Mouse (Mus musculus): ENCODE data around the gene Klhl26.
A peak's percentile ranks its signal among the peaks of the same experiment; 100 is the strongest.

Klhl26 gene

DNA sequence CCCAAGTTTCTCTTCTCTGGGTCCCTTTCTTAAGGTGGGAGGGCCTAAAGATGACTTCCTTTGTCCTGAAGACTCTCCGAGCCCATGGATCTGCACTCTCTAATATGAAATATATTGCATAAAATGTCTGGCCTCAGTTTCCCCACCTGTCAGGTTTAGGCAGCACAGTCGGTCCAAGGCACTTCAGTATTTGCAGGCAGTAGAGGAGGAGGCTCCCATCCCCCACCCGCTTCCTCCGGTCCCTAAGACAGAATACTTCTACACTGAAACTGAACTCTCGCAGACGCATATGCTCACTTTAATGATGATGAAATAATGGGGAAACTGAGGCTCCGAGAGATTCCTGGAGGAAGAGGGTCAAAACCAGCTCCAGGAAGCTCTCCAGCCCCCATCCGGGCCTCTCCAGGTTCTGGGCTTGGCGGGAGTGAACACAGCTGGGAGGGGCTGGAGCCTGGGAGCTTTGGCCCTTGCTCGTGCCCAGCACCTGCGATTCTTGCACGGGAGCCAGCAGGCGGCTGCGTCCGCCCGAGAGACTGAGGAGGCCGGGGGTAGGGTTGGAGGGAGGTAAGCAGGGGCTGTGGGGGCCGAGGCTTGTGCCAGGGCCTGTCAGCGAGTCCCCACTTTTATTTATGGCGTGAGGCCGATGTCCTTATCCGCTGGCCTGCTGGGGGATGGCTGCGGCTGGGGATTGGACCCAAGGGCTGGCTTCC is 25.2 kb upstream of the Klhl26 start:
- no peak for DNase-seq (ENCODE audit: low spot score in 2 of 2)

DNA sequence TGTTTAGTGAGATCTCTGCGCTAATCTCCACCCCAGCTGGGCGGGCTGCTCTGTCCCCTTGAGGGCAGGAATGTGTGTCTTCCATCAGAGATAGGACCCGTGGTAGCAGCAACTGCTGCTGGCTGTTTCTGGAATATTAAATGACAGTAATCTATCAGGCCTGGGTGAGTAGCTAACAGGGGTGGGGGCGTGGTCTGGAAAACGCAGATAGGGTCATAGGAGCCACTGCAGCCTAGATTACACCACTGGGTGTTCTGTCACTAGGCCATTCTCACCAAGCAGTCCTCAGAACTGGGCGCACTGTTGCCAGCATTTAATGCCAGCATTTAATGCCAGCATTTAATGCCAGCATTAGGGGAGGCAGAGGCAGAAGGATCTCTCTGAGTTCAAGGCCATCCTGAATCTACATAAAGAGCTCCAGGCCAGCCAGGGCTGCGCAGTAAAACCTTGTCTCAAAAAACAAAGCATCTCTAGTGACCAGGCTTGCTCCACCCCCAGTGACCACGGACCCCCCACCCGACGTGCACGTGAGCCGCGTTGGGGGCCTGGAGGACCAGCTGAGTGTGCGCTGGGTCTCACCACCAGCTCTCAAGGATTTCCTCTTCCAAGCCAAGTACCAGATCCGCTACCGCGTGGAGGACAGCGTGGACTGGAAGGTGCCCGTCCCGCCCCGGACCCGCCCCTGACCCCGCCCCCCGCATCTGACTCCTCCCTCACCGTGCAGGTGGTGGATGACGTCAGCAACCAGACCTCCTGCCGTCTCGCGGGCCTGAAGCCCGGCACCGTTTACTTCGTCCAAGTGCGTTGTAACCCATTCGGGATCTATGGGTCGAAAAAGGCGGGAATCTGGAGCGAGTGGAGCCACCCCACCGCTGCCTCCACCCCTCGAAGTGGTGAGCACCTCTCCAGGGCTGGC is 23.9 kb upstream of the Klhl26 start:
- peak in 1 of 2 experiments; percentile 77 for DNase-seq (ENCODE audit: low spot score in 2 of 2)

DNA sequence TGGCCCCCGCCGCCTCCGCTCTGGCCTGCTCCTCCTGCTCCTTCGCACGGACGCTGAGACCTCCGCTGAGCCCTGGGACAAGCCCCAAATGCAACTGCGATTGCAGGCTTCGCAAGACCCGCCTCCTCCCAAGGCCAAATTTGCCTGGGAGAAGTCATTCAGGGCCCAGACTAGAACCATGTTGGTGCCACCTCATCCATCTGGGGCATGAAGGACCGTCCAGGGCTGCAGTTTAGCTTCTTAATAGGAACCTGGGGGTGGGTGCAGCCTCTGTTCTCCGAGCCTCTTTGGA is 18.9 kb upstream of the Klhl26 start:
- DNase-seq (ENCODE audit: low spot score in 2 of 2) = no peak

DNA sequence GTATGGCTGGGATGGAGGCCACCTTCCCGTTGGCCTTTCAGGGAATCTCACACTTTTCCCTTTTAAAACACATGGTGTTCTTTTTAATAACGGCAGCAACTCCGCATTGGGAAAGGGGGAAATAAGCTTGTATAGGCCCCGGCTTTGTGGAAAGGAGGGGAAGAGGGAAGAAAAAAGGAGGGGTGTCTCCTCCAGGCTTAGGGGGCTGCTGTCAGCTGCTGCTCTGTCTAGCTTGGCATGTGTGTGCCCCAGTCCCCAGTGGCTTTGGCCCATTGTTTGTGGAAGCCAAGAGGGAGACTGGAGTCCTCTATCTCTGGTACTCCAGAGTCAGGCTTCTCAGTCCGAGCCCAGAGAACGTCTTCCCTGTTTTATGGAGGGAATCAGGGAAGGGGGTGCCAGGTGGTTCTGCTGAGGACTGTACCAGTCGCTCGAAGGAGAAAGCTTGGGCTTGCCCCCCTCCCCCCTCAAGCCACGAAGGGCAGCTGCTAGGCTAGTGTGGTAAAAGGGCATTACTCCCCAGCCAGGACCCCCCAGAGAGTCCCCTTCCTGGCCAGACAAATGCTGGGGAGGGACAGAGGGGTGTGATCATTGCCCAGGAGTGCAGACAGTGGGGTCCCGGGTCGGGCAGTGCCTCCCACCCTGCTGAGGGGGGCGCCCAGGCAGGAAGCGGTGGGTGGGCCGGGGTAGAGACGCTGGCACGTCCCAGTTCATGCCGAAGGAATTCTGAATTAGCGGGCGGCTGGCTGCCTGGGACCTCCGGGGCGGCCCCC is 18.4 kb upstream of the Klhl26 start:
- no peak for DNase-seq (ENCODE audit: low spot score in 2 of 2)

DNA sequence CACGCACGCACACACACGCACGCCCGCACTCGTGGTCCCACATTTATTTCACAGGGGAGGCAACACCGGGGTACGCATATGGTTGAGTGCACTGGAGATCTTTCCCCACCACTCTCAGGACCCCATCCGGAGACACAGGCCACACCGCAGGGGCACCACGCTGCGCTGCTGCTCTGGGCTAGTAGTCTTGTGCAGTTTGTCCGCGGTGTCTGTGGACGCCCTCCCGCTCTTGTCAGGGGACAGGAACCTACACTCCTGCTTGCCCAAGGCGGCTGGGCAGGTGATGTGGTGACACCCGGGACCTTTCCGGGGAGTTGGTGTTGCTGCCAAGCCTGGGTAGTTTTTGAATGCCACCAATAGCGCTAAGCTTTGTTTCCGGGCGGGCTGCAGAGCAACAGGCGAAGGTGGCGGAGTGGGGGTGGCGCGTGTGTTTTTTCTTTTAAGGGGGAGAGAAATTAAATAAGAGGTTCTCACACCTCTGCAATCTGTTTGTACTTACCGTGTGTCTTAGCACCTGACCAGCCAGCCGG is 17.7 kb upstream of the Klhl26 start:
- peak in 1 of 2 experiments; percentile 16 for DNase-seq (ENCODE audit: low spot score in 2 of 2)

DNA sequence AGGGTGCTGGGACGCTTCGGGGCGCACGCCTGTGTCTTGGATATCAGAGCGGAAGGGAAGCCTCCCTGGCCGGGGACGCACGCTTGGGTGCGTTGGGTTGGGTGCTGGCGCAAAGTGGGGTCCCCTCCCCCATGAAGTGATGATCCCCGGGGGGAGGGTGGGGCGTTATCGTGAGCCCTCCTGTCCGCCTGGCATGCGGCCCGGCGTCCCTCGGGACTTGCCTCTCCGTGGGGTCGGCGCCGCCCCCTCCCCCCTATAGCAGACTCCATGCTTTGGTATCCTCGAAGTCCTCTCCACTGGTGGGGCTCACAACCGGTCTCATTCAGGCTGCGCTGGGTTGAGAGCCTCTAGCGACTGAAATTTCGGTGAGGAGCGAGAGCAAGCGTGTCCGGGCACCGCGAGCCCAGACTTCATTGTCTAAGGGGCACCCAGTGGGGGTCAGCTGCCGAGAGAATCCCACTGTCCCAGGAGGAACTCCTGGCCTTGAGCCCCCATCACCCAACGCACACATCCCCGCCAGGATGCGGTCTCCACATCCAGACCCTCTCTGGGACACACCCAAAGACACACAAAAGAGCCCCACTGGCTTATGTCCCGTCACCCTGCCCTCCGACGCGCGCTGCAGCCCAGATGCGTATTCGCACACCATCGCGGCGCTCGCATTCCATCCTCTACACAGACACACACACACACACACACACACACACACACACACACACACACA is 17.1 kb upstream of the Klhl26 start:
- DNase-seq (ENCODE audit: low spot score in 2 of 2) = peak in 1 of 2 experiments; percentile 9

DNA sequence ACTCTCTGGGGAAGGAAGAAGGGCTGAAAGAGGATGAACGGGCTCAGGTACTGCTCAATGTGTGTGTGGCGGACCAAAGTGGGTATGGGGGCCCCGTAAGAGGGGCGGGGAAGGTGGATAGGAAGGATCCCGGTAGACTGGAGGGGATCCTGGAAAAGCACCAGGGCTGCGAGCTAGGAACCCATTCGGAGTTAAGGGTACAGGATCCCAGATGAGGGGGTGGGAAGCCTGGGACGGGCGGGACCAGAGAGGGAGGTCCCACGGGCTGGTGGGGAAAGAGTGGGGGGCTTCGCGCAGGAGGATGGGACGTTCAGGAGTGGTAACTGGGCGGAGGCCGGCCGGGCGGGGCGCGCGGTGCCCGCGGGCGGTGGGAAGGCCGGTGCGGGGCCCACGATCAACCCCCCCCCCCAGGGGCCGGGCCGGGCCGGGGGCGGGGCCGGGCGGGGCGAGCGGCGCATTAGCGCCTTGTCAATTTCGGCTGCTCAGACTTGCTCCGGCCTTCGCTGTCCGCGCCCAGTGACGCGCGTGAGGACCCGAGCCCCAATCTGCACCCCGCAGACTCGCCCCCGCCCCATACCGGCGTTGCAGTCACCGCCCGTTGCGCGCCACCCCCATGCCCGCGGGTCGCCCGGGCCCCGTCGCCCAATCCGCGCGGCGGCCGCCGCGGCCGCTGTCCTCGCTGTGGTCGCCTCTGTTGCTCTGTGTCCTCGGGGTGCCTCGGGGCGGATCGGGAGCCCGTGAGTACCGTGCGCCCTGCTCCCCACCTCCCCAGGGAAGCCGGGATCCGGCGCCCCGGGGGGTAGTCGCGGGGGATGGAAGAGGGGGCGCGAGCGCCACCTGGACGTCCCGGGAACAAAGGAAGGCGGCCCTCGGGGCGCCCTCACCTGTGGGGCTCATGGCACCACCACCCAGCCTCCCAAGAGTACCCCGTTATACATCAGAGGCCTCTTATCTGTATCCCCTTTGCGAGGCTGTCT is 16.2 kb upstream of the Klhl26 start, which contains the start of gene Crlf1:
Gene Crlf1 (plus strand): TSS at position 495 of the 977 bp plus-strand sequence.
- no peak for DNase-seq (ENCODE audit: low spot score in 2 of 2)

DNA sequence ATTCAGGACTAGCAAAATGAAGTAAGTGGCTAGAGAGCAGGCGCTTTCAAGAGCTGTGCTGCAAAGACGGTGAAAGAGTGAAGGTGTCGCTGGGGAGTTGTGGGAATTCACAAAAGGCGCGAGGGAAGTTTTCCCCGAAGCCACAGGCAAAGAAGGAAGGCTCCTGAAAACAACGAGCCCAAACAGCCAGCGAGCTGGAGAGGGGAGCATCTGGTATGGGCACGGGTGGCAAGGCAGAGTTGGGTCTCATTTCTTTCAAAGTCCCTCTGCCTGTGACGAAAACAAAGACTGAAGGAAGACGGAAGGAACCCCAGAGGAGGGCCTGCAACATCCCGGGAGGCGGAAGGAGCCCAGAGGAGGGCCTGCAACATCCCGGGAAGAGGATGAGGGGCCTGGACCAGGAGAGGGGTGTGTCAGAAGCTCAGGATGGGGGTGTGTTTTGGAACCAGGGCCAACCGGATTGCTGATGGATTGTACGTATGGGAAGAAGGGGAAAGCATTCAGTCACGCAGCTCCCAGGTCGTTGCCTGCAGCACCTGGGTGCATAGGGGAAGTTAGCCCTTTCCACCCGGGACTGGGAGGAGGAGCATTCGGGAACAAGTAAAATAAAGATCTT is 14.2 kb upstream of the Klhl26 start:
- no peak for DNase-seq (ENCODE audit: low spot score in 2 of 2)

DNA sequence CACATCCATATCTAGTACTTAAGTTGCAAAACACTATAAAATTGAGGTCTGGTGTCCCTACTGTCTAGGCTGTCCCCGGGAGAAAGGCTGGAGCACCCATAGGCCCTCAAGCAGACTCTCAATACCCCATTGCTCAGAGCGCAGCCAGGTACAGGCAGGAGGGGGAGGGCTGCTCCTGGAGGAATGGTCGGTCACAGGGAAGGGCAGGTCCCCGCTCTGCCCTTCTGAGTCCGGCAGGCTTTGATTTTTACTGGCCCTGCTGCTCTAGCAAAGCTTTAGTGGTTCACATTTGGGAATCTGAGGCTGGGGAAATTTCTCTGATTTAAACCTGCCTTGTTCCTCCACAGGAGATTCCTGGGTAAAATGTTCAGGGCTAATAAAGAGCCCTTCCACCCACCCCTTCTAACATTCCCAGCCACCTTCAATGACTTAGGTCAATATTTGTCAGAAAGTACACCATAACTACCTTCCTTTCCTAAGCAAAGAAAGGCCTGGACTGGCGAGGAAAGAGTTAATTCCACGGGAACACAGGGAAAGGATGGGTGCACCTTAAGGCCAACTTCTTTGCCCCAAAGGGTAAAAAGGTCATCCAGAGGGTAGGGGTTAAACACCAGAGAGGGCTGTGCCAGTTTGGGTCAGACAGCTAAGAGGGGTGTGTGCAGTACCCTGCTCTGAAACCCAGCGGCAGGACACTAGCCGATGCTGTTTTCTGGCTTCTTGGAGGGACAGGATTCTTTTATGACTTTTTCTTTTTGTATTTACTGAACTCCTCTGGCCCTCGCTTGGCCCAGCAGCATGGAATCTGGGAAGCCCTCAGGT is 13.5 kb upstream of the Klhl26 start:
- DNase-seq (ENCODE audit: low spot score in 2 of 2) = no peak

DNA sequence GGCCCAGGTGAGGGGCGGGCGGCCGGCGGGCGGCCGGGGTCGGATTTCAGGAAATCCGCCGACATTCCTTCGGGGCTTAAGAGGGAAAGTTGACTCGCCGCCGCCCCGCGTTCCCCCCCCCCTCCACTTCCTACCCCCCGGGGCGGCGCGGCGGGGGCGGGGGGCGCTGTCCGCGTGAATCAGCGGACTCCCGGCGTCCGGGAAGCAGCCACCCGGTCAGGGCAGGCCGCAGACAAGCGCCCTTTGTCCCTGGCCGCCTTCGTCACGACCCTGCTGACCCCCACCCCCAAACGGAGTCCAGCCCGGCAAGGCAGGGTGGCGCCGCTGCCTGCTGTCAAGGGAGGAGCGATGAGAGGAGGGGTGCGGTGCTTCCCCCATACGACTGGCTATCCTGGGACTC is 12.8 kb upstream of the Klhl26 start:
- no peak for DNase-seq (ENCODE audit: low spot score in 2 of 2)

DNA sequence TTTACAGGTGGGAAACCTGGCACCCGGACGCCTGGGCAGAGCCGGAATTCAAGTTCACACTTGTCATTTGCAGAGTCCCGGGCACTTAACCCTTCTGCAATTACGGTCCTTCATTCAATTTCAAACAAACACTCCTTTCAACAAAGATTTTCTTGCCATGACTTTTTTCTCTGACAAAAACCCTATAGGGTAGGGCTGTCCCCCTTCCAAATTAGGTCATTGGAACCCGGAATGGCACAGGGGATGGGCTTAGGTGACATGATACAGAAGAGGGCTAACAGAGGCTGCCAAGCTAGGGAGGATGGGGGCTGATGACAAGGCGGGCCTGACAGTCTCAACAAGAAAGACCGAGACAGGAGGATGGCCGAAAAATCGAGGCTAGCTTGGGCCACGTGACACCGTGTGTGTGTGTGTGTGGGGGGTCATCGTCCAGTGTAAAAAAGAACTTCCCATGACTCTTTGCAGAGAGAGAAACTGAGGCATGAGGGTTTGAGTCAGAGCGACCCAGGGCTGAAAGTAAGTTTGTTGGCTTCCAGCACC is 12.2 kb upstream of the Klhl26 start:
- no peak for DNase-seq (ENCODE audit: low spot score in 2 of 2)

DNA sequence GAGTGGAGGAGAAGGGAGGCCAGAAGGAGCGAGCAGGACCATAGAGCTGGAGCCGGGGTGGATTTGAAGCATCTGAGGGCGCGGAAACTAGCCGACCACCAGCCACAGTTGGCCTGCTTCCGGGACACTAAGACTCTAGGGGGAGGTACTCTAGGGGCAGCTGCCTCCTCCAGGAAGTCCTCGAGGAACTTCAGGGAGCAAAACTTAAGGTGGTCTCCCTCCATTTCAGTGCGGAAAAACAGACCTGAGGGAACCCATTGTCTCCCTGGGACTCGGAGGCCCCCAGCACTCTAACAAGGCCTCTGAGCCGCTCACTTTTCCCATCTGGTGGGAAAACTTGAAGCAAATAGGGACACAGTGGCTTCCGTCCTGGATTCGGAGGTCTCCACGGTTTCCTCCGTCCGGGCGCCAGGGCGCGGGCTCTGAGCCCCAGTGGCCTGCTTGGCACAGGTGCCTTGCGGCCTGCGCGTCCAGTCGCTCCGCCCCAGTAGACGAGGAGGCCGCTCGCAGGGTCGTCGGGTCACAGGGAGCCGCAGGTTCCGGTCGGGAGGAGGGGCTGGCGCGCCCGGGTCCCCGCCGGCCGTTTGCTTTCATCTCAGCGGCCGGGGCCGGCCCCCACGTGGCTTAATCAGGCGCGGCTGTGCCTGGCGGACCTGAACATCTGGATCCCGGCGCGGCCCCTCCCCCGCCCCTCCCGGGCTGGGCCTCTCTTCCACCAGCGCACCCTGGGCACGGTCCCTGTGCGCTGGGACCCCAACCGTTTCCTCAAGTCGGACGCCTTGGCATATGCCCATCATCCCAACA is 11.4 kb upstream of the Klhl26 start:
- DNase-seq (ENCODE audit: low spot score in 2 of 2) = no peak

DNA sequence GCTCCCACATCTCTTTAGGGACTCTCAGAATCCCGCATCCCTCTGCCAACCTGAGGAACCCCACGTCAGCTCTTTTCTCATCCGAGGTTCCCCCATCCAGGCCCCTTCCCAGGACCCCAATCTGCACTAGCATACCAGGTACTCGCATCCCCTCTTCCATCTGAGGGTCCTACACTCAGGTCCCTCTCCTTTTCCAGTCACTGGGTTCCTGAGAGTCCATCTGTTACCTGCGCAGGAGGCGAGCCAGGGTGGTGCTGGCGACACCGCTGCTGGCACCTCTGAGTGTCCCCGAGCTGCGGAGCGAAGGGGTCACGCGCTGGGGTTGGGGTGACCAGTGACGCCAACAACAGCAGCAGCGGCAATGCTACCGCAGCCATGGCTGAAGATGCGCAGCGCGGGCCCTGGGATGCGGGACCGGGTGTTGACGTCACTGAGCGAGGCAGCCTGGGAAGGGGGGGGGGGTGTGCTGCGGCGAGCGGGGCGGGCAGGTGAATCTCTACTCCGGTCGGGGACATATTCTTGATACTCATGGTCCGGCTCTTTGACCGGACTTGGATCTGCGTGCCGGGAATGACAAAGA is 10.3 kb upstream of the Klhl26 start, which contains the start of gene Tmem59l:
Gene Tmem59l (minus strand): TSS at position 418 of the 580 bp plus-strand sequence.
- no peak for DNase-seq (ENCODE audit: low spot score in 2 of 2)

DNA sequence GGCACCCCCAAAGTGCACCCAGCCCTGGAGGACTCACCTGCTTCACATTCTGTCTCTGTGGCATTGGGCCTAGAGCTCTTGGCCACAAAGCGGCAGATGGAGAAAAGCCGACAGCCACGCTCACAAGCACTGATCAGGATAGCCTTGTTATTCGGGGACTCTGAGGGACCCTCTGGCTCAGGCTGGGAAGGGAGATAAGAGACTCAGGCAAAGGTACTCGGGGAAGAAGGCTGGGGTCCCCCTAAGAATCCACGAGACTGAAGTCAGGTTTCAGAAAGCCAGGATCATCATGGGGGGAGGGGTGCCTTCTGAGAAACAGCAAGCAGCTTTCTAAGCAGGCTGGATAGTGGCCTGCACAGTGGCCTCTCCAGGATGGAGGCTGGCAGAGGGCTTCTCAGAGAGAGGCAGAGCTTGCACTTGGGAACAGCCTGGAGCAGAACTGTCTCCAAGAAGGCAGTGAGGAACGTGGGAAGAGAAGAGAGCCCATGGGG is 9.5 kb upstream of the Klhl26 start:
- no peak for DNase-seq (ENCODE audit: low spot score in 2 of 2)

DNA sequence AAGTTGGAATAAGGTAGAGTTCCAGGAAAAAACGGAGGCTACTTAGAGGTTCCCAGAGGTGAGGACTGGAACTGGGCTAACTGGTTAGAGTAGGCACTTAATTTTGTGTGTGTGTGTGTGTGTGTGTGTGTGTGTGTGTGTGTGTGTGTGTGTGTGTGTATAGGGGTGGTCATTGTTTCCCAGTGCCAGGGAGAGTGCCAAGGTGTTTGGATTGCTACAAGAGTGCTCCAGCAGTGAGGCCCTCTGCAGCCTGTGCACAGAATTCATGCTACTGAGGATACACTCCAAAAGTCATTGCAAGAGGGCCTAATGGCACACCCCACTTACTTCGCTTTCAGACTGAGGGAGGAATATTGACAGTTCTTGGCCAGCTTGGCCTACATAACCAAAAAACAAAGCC is 6.2 kb upstream of the Klhl26 start:
- DNase-seq (ENCODE audit: low spot score in 2 of 2) = no peak

DNA sequence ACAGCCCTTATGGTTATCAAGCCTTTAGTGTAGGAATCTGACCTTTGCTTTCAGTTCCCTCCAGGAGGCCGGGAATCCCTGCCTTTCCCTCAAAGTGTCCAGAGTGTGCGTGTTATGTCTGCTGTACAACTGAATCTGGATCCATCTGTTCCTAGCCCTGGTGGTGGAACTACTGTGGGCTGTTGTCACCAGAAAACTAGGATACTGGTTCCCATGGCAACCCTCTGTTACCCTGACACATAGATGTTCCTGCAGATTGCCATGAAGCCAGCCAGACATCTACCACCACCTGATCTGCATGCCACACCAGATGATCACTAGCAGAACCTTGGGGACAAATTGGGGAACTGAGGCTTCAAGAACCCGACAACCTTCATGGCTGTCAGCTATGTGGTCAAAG is 5.1 kb upstream of the Klhl26 start:
- no peak for DNase-seq (ENCODE audit: low spot score in 2 of 2)

Measured in spleen, postnatal 10 days (tissue).